Comparison of ENCODE assay signal across 10 mouse cellular contexts in genomic region chr9:41147203-41147842, GRCm38 (mm10). TPM values are rescaled to one million over a fixed set of nuclear protein-coding genes. Genes with fewer than 3 reads are reported as not detected.
DNase-seq lines count a peak whose midpoint lies in the region; ATAC-seq lines count a peak whose summit lies in the region.
"Had no signal": no experiment of that assay in that cellular context is flagged by ENCODE, and none has a peak within 500 bp of the region (broad histone marks: within the 10 kb centered on the region; RNA-seq: fewer than 3 reads in every experiment).

No protein-coding gene starts in this region.

- intact Hi-C loops in gastrocnemius, postnatal 14 days (cut with DNase I; ENCODE audit: low total_unique reads), result no loop called here

- H3K9me3 ChIP-seq in heart, embryonic 16.5 days (replicated peaks; ENCODE audit: control insufficient read depth, low read length), result no peaks in the 10 kb centered on the region
- H3K9me3 ChIP-seq in forebrain, embryonic 12.5 days, result no peaks in the 10 kb centered on the region
- H3K9me3 ChIP-seq in midbrain, embryonic 12.5 days, result no peaks in the 10 kb centered on the region
- H3K9me3 ChIP-seq: G1E had no signal

- H3K27ac ChIP-seq in heart, embryonic 16.5 days (ENCODE audit: low read length), result 0 out of 2 replicates have a peak overlapping the region, but pooled peaks have one; percentile 12
- peak overlapping the region; percentile 31; the same call in 1 of the 2 replicates for H3K27ac ChIP-seq in forebrain, embryonic 12.5 days
- no peak overlapping the region for H3K27ac ChIP-seq in midbrain, embryonic 12.5 days (replicated peaks)

- 60% methylated on average over 13 of the region's 13 CpGs for WGBS in heart, embryonic 16.5 days
- WGBS in forebrain, embryonic 12.5 days, result 32% methylated on average over 13 of the region's 13 CpGs
- 41% methylated on average over 13 of the region's 13 CpGs for WGBS in midbrain, embryonic 12.5 days

- ATAC-seq in heart, embryonic 16.5 days (replicated peaks; ENCODE audit: extremely low read depth, insufficient read depth, low FRiP score), result no peak
- ATAC-seq in forebrain, embryonic 12.5 days (ENCODE audit: low FRiP score), result no peak
- ATAC-seq in midbrain, embryonic 12.5 days (ENCODE audit: low FRiP score, low read depth), result no peak
- no peak for ATAC-seq in megakaryocyte-erythroid progenitor cell, adult 5-6 weeks (replicated peaks; ENCODE audit: low FRiP score, low TSS enrichment, poor library complexity, severe bottlenecking)

- no peak overlapping the region for H3K4me2 ChIP-seq in heart, embryonic 16.5 days (ENCODE audit: low read depth, low read length)
- peak overlapping the region; percentile 9; the same call in 1 of the 2 replicates for H3K4me2 ChIP-seq in forebrain, embryonic 12.5 days
- peak overlapping the region; percentile 3; the same call in 1 of the 2 replicates for H3K4me2 ChIP-seq in midbrain, embryonic 12.5 days (replicated peaks)

- H3K9ac ChIP-seq in heart, embryonic 16.5 days (ENCODE audit: low read length), result no peak overlapping the region
- 0 out of 2 replicates have a peak overlapping the region, but pooled peaks have one; percentile 17 for H3K9ac ChIP-seq in forebrain, embryonic 12.5 days
- peak overlapping the region; percentile 5; the same call in 1 of the 2 replicates for H3K9ac ChIP-seq in midbrain, embryonic 12.5 days (replicated peaks)

- H3K4me1 ChIP-seq in heart, embryonic 16.5 days (ENCODE audit: control insufficient read depth, insufficient read depth, low read length), result peaks cover 14% of the 10 kb centered on the region
- peaks cover 23% of the 10 kb centered on the region for H3K4me1 ChIP-seq in forebrain, embryonic 12.5 days
- H3K4me1 ChIP-seq in midbrain, embryonic 12.5 days, result peaks cover 20% of the 10 kb centered on the region

- no peak overlapping the region for H3K4me3 ChIP-seq in heart, embryonic 16.5 days (ENCODE audit: low read length)
- H3K4me3 ChIP-seq in forebrain, embryonic 12.5 days (replicated peaks), result no peak overlapping the region
- no peak overlapping the region for H3K4me3 ChIP-seq in midbrain, embryonic 12.5 days
- H3K4me3 ChIP-seq: myocyte had no signal

- no peak for DNase-seq in heart, postnatal 4 days
- DNase-seq in kidney, postnatal 10 days, result peak; percentile 41
- no peak for DNase-seq in gastrocnemius, postnatal 14 days
- no peak for DNase-seq in layer of hippocampus, adult 9-11 months

- no peaks in the 10 kb centered on the region for H3K36me3 ChIP-seq in heart, embryonic 16.5 days (ENCODE audit: control insufficient read depth, insufficient read depth)
- no peaks in the 10 kb centered on the region for H3K36me3 ChIP-seq in forebrain, embryonic 12.5 days (replicated peaks)
- H3K36me3 ChIP-seq in midbrain, embryonic 12.5 days, result no peaks in the 10 kb centered on the region

- H3K27me3 ChIP-seq in heart, embryonic 16.5 days (ENCODE audit: control insufficient read depth, insufficient read depth, low read length), result no peaks in the 10 kb centered on the region
- H3K27me3 ChIP-seq in forebrain, embryonic 12.5 days, result no peaks in the 10 kb centered on the region
- H3K27me3 ChIP-seq in midbrain, embryonic 12.5 days, result peaks cover 5% of the 10 kb centered on the region; the same call in 1 of the 2 replicates

RNA-seq across cellular contexts. Expression of gene Ubash3b, which starts 14.2 kb away (rescaled TPM):
- 5.7 and 6.1 TPM in 2 replicates for polyA plus RNA-seq in heart, embryonic 16.5 days (2015; fragmentation: Nextera tagmentation; extraction: Ambion mirVana)
- 1 to 10 TPM; 6.2 to 6.9 TPM for total RNA-seq in heart, postnatal 4 days (2021)
- polyA plus RNA-seq in forebrain, embryonic 12.5 days (2016; fragmentation: Nextera tagmentation; extraction: Ambion mirVana), result 8.1 and 9.9 TPM in 2 replicates
- polyA plus RNA-seq in midbrain, embryonic 12.5 days (2016; fragmentation: Nextera tagmentation; extraction: Ambion mirVana), result 8.1 and 10.1 TPM in 2 replicates
- 1 to 10 TPM; 1.0 to 1.2 TPM for total RNA-seq in gastrocnemius, postnatal 14 days (2021)
- total RNA-seq in megakaryocyte-erythroid progenitor cell, adult 5-6 weeks (2014; fragmentation: Nextera tagmentation), result 5.6 and 13.3 TPM in 2 replicates
- 3.7 and 4.0 TPM in 2 replicates for total RNA-seq in megakaryocyte-erythroid progenitor cell, adult 5-6 weeks (2017)
